Mouse (Mus musculus) MEL-GATA-1-ER (cell line): ENCODE results near the gene Ubqln5.
A peak's percentile ranks its signal among the peaks of the same experiment; 100 is the strongest.

Experiments
- DNase-seq: peaks from one replicate; pipeline ENCODE4 v3.0.0-alpha.2; 2012; ENCODE audit warnings: low read depth; ENCODE audit errors: extremely low read depth

Ubqln5 gene

DNA sequence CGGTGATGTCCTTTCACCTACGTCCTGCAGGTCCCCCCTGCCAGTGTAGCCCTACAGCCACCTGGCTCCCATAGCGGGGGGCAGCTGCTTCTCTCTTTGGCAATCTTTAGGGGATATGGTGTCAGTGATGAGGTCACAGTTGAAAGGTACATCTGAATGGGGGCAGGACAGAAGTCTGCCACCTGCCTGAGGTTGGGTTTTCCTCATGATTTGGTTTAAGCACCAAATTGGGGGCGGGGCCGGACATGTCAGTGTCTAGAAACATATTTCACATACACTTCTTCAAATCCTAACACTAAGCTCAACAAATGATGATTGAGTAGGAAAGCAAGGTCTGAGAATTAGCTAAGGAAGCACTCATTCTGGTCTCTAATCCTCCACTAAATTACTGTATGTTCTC lies at the start of gene Ubqln5:
Gene Ubqln5 (minus strand): TSS at position 101 of the 400 bp plus-strand sequence.
- no peak for DNase-seq

DNA sequence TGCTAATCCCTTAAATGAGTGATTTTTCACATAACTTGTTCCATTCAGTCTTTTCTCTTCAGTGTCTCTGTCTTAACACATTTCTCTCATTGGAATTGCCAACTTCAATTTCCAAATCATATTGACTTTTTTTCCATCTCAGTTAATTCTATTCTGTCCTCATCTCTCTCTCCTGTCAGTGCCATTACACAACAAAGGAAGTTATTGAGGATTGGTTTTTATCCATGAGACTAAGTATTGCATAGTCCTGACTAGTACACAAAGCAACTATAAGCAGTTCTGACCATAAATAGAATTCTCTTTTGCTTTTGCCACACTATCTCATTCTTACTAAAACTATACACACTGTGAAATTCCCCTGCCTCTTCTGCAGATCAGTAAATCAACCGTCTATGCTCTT lies 49.4 kb upstream of the Ubqln5 start:
- DNase-seq, result no peak

DNA sequence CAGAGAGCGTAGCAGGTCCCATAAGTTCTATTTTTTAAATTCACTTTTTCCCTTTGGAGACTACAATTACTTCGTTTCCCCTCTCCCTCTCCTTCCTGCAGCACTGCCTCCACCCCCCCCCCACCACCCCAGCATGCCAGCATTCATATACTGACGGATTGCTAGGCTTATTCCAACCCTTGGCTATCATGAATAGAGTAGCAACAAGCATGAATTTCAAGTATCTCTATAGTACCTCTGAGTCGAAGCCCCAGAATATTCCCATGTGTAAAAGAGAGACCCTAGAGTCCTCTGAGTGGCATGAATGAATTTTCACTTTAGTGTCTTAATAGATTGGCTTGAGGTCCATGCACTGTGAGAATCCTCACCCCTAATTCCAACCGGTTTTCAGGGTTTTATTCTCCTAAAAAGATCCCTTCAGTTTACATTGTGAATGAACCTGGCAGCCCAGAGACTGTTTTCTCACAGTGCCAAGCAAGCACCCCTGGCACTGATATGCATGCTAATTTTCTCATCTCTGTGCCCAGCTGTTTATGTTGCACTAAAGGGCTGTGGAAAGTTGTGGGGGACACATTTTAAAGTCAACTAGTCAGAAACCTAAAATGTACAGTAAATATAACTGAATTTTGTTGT lies 48.9 kb upstream of the Ubqln5 start:
- no peak for DNase-seq

DNA sequence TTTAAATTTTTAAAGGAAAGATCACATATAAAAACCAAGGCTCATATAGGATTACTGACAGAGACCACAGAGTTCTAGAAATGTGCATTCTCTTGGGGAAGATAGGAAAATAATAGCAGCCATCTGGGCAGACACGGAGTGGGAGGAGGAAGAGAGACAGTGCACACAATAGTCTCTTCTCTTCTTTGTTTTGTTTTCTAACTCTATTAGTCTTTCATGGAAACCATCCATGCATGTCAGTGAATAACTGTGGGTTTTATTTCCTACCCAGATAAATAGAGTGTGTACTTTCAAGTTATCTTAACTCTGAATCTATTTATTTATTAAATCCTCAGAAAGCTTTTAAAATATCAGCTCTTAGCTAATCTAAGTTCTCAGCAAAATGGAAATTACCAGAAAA lies 45.5 kb upstream of the Ubqln5 start:
- no peak for DNase-seq

DNA sequence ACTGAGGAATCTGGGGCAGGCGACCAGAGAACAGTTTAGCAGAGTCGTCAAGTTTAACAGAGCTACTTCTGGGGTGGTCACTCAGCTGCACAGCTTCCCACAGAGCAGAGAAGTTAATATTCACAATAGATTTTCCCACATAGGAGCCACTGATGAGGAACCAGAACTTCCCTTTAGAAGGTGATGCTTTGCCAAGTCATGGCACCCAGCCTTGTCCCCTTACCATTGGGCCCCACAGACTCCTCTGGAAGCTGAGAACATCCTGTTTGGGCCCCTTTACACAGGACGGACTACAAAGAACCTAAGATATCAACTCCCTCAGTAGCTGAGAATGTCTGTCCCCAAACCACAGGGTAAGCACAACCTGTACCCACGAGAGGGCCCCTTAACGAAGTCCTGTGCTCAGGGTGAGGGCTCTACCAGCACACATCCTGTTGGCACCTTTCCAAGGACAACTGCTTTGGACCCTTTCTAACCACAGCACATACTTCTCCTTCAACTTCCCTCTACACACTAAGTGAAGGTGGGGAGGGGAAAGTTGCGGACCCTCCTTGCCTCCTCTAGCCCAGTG lies 40.1 kb upstream of the Ubqln5 start:
- DNase-seq, result peak; percentile 30

DNA sequence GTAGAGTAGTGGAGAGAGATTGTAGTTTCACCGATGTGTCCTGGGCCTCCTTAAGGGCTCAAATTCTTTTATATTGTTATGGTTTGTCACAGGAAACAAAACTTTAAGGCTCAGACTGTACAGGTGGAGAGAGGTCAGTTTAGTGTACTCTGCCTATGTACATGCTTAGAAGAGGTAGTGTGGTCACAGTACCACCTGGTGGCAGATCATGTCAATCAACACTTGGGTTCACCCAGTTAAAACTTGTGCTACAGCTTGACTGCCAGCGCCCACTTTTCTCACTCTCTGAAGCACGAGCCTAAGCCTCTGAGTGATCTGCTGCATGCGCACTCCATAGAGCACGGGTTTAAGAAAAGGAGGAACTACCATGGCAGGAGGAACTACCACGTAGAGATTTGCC lies 37.5 kb upstream of the Ubqln5 start:
- no peak for DNase-seq

DNA sequence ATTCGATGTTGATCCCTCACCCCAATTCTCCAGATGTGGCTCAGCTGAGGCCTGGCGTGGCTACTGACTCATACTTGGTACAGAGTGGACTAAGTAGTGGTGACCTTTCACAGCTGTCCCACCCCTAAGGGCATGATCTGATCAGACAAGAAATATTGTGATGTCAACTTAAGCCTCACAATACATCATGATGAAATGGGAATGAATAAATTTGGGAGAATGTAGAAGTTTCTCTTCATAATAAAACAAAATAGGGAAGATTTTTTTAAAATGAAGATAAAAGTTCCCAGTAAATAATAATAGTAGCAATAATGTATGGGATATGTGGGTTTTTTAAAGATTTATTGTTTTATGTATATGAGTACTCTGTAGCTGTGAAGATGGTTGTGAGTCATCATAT lies 20.8 kb upstream of the Ubqln5 start, which contains the start of gene Ubqlnl:
Gene Ubqlnl (minus strand): TSS at position 101 of the 400 bp plus-strand sequence.
- no peak for DNase-seq

DNA sequence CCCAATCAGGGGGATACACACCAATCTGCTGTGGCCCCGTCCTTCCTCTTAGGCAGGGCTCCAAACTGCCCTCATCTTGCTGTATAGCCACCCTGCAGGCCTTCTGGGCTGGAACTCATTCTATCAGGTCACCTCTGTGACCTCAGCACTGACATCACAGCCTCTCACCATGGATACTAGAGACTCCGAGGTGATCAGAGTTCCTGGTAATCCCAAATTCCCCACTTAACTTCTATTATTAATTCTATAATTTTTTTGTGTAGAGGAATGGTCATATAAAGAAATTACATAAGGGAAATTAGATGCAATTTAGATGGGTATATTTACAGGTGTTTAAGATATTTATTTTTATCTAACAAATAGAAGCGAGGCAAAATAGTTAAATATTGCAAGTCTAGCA lies 13.6 kb upstream of the Ubqln5 start, which contains the start of gene Ubqln3:
Gene Ubqln3 (minus strand): TSS at position 101 of the 400 bp plus-strand sequence.
- DNase-seq, result no peak

DNA sequence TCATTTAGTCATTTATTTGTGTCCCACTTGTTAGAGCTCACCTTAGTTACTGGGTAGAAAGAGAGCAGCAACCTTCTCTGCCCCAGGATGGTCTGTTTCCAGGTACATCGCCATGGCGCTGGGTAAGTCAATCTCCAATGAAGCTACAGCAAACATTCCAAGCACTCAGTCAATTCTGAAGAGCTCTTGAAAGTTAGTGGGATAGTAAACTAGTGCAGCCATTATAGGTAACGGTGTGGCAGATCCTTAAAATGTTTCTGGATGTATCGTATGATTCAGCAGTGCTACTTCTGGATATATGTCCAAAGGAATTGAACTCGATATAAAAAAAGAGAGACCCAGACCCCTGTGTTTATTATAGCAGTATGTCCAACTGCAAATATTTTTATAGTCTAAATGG lies 7.7 kb upstream of the Ubqln5 start, which contains the start of gene Olfr643:
Gene Olfr643 (minus strand): TSS at position 101 of the 400 bp plus-strand sequence.
- DNase-seq, result no peak

DNA sequence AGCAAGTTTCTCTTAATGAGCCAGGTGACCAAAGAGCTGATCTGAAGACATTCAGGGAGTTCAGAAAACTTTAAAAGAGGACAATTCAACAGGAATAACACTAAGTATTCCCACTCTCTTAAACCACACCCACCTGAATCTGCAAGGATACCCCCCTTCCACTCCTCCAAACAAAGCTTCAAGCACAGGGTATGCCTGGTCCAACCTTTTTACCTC lies 25.0 kb downstream of the Ubqln5 start, which contains the start of gene Olfr646:
Gene Olfr646 (plus strand): TSS at position 117 of the 216 bp plus-strand sequence.
- no peak for DNase-seq

DNA sequence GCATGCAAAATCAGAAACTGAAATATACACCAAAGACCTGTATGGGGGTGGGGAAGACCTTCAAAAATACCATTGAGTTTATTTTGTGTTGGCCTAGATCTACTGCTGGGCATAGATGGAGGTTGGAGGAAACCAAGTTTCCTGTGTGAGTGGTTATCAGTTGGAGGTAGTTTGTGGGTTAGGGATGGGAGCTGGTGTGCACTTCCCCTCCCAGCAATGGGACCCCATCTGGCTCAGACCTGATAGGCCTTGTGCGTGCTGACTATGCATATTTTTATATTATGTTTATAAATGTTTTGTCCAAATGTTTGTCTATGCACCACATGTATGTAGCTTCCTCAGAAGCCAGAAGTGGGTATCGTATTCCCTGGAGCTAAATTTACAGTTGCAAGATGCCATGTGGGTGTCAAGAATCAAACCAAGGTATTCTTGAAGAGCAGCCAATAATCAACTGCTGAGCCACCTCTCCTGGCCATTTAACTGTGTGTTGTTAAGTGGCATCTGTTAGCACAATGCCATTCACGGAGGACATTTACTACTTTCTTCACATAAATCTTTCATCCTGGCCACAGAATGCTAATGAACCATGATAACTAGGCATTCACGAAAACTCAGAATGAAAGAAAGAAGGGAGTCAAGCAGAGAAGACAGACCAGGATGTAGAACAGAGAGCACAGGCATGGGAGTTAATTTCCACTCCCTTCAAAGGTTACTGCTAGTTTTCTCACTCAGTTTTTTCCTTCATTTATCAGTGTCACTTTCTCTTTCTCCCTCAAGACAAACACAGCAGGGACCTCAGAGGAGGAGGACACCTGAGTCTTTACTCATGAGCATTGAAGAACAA lies 25.5 kb downstream of the Ubqln5 start:
- DNase-seq, result peak; percentile 81

DNA sequence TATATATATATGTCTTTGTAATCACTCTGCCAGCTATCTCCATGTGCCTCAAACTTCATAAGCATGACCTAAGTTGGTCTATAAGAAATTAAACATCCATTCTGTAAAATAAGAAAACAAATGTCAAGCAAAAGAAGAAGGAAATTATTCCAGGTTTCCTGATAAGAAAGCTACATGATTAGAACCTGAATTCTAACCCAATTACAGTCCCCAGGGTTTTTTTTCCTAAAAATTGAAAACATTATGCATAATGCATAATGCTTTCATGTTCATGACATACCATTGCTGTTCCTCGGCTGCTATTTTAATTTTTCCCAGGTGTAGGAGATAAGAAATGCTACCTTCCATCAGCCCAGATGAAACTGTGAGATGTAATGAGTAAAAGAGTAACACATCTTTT lies 44.3 kb downstream of the Ubqln5 start, which contains the start of gene Olfr645:
Gene Olfr645 (minus strand): TSS at position 101 of the 400 bp plus-strand sequence.
- no peak for DNase-seq
